ENCODE assay signal across 11 mouse cellular contexts in genomic region chr13:55756789-55757188, GRCm38 (mm10). TPM values are rescaled to one million over a fixed set of nuclear protein-coding genes. Genes with fewer than 3 reads are reported as not detected.
DNase-seq lines count a peak whose midpoint lies in the region; ATAC-seq and TF ChIP-seq lines count a peak whose summit lies in the region.
"Had no signal": no experiment of that assay in that cellular context is flagged by ENCODE, and none has a peak within 500 bp of the region (broad histone marks: within the 10 kb centered on the region; RNA-seq: fewer than 3 reads in every experiment).

No protein-coding gene starts in this region.

- DNase-seq in heart, adult 8-10 months (ENCODE audit: low spot score) = no peak
- no peak for DNase-seq in midbrain, embryonic 10.5 days (ENCODE audit: low spot score)
- no peak for DNase-seq in midbrain, postnatal 0 days (ENCODE audit: low spot score)
- peak; percentile 23 for DNase-seq in kidney, postnatal 14 days
- DNase-seq in left cerebral cortex, postnatal 14 days (ENCODE audit: low spot score in 2 of 2) = no peak
- no peak for DNase-seq in cerebellum, postnatal 25 days
- DNase-seq: thymus, postnatal 36 days had no signal

- peak overlapping the region; percentile 50 for H3K9ac ChIP-seq in heart, embryonic 11.5 days (ENCODE audit: low read depth, low read length)
- no peak overlapping the region for H3K9ac ChIP-seq in midbrain, postnatal 0 days (replicated peaks; ENCODE audit: low read length, poor library complexity, severe bottlenecking)
- H3K9ac ChIP-seq in stomach, embryonic 15.5 days = no peak overlapping the region

- intact Hi-C loops in left cerebral cortex, postnatal 14 days (cut with DNase I) = no loop called here

- H3K27me3 ChIP-seq in heart, embryonic 11.5 days (ENCODE audit: control insufficient read depth, insufficient read depth, low read length) = no peaks in the 10 kb centered on the region
- no peaks in the 10 kb centered on the region for H3K27me3 ChIP-seq in midbrain, embryonic 10.5 days (ENCODE audit: low read depth, poor library complexity, severe bottlenecking)
- no peaks in the 10 kb centered on the region for H3K27me3 ChIP-seq in midbrain, postnatal 0 days (ENCODE audit: insufficient read depth, low read length)
- no peaks in the 10 kb centered on the region for H3K27me3 ChIP-seq in stomach, embryonic 15.5 days (replicated peaks)

- H3K4me1 ChIP-seq in heart, embryonic 11.5 days (ENCODE audit: control insufficient read depth, insufficient read depth, low read length) = peaks cover 5% of the 10 kb centered on the region
- peaks cover 25% of the 10 kb centered on the region for H3K4me1 ChIP-seq in midbrain, embryonic 10.5 days
- H3K4me1 ChIP-seq in midbrain, postnatal 0 days (ENCODE audit: insufficient read depth, low read length) = no peaks in the 10 kb centered on the region
- H3K4me1 ChIP-seq in stomach, embryonic 15.5 days = peaks cover 18% of the 10 kb centered on the region

- no peak overlapping the region for H3K4me3 ChIP-seq in heart, embryonic 11.5 days (ENCODE audit: low read depth, low read length)
- H3K4me3 ChIP-seq in midbrain, embryonic 10.5 days = no peak overlapping the region
- no peak overlapping the region for H3K4me3 ChIP-seq in midbrain, postnatal 0 days (ENCODE audit: low read depth, low read length)
- H3K4me3 ChIP-seq in stomach, embryonic 15.5 days (replicated peaks) = no peak overlapping the region

- ATAC-seq in heart, embryonic 11.5 days (replicated peaks; ENCODE audit: insufficient number of reproducible peaks, low FRiP score, low TSS enrichment) = peak; percentile 57; the same call in 1 of the 2 replicates
- ATAC-seq in midbrain, postnatal 0 days (ENCODE audit: low FRiP score) = no peak
- peak; percentile 31; the same call in 1 of the 2 replicates for ATAC-seq in stomach, embryonic 15.5 days (ENCODE audit: insufficient read depth, low FRiP score, low read depth)

- no peaks in the 10 kb centered on the region for H3K9me3 ChIP-seq in heart, embryonic 11.5 days (replicated peaks; ENCODE audit: control insufficient read depth, low read length)
- H3K9me3 ChIP-seq in midbrain, embryonic 10.5 days (replicated peaks) = no peaks in the 10 kb centered on the region
- H3K9me3 ChIP-seq in midbrain, postnatal 0 days (ENCODE audit: low read length) = no peaks in the 10 kb centered on the region
- no peaks in the 10 kb centered on the region for H3K9me3 ChIP-seq in stomach, embryonic 15.5 days

- WGBS in heart, embryonic 11.5 days (ENCODE audit: insufficient replicate concordance) = 41% methylated on average over 8 of the region's 8 CpGs
- 40% methylated on average over 8 of the region's 8 CpGs for WGBS in midbrain, embryonic 10.5 days
- 47% methylated on average over 8 of the region's 8 CpGs for WGBS in midbrain, postnatal 0 days
- 32% methylated on average over 8 of the region's 8 CpGs for WGBS in stomach, embryonic 15.5 days

- no peak for TF ChIP-seq CTCF in midbrain, postnatal 0 days (IDR thresholded peaks at IDR 0.05)

- H3K36me3 ChIP-seq in heart, embryonic 11.5 days (ENCODE audit: control insufficient read depth, insufficient read depth, low read length) = no peaks in the 10 kb centered on the region
- H3K36me3 ChIP-seq in midbrain, embryonic 10.5 days = no peaks in the 10 kb centered on the region
- no peaks in the 10 kb centered on the region for H3K36me3 ChIP-seq in midbrain, postnatal 0 days (ENCODE audit: insufficient read depth, low read length)
- H3K36me3 ChIP-seq in stomach, embryonic 15.5 days = no peaks in the 10 kb centered on the region

- no peak overlapping the region for H3K27ac ChIP-seq in heart, embryonic 11.5 days (ENCODE audit: low read depth, low read length)
- peak overlapping the region; percentile 67 for H3K27ac ChIP-seq in midbrain, embryonic 10.5 days (replicated peaks)
- H3K27ac ChIP-seq in midbrain, postnatal 0 days (ENCODE audit: low read depth, low read length) = no peak overlapping the region
- peak overlapping the region; percentile 23 for H3K27ac ChIP-seq in stomach, embryonic 15.5 days

- peak overlapping the region; percentile 46 for H3K4me2 ChIP-seq in heart, embryonic 11.5 days
- H3K4me2 ChIP-seq in midbrain, postnatal 0 days (ENCODE audit: low read depth, low read length, poor library complexity, severe bottlenecking) = no peak overlapping the region
- peak overlapping the region; percentile 32 for H3K4me2 ChIP-seq in stomach, embryonic 15.5 days

RNA-seq across cellular contexts. Expression of gene Catsper3, which starts 27.6 kb away (rescaled TPM):
- 0.11 and 0.23 TPM in 2 replicates for polyA plus RNA-seq in heart, embryonic 11.5 days (2014; fragmentation: Nextera tagmentation; extraction: Ambion mirVana)
- under 1 TPM; 0.25 to 0.40 (median 0.32) TPM for total RNA-seq in heart, adult 8-10 months (2022)
- polyA plus RNA-seq in midbrain, embryonic 10.5 days (2016; fragmentation: Nextera tagmentation; extraction: Ambion mirVana) = not detected in 2 replicates
- total RNA-seq in midbrain, postnatal 0 days (2014; rRNA removed) = not detected in 2 replicates
- 0.29 and 0.30 TPM in 2 replicates for polyA plus RNA-seq in midbrain, postnatal 0 days (2015; fragmentation: Nextera tagmentation; extraction: Ambion mirVana)
- polyA plus RNA-seq in stomach, embryonic 15.5 days (2015; fragmentation: Nextera tagmentation; extraction: Ambion mirVana) = 0.10 TPM in 1 of 2 replicates, not detected in the other
- total RNA-seq in left cerebral cortex, postnatal 14 days (2021) = under 1 TPM; 0.26 to 0.42 TPM
- total RNA-seq: common myeloid progenitor, adult 5-6 weeks had no signal
- polyA plus RNA-seq: liver, embryonic 16.5 days had no signal

RNA-seq across cellular contexts. Expression of gene Pcbd2, which starts 29.6 kb away (rescaled TPM):
- 59.1 and 64.6 TPM in 2 replicates for polyA plus RNA-seq in heart, embryonic 11.5 days (2014; fragmentation: Nextera tagmentation; extraction: Ambion mirVana)
- 10 to 100 TPM; 48.8 to 59.2 (median 53.4) TPM for total RNA-seq in heart, adult 8-10 months (2022)
- polyA plus RNA-seq in midbrain, embryonic 10.5 days (2016; fragmentation: Nextera tagmentation; extraction: Ambion mirVana) = 33.8 and 34.8 TPM in 2 replicates
- 7.2 and 8.6 TPM in 2 replicates for total RNA-seq in midbrain, postnatal 0 days (2014; rRNA removed)
- polyA plus RNA-seq in midbrain, postnatal 0 days (2015; fragmentation: Nextera tagmentation; extraction: Ambion mirVana) = 28.2 and 30.6 TPM in 2 replicates
- 73.4 and 80.9 TPM in 2 replicates for polyA plus RNA-seq in stomach, embryonic 15.5 days (2015; fragmentation: Nextera tagmentation; extraction: Ambion mirVana)
- total RNA-seq in left cerebral cortex, postnatal 14 days (2021) = 10 to 100 TPM; 22.9 to 23.4 TPM

RNA-seq across cellular contexts. Expression of gene Txndc15, which starts 42.3 kb away (rescaled TPM):
- 61.1 and 69.5 TPM in 2 replicates for polyA plus RNA-seq in heart, embryonic 11.5 days (2014; fragmentation: Nextera tagmentation; extraction: Ambion mirVana)
- 10 to 100 TPM; 43.3 to 50.2 (median 45.4) TPM for total RNA-seq in heart, adult 8-10 months (2022)
- polyA plus RNA-seq in midbrain, embryonic 10.5 days (2016; fragmentation: Nextera tagmentation; extraction: Ambion mirVana) = 77.6 and 84.3 TPM in 2 replicates
- total RNA-seq in midbrain, postnatal 0 days (2014; rRNA removed) = 93.4 and 108 TPM in 2 replicates
- polyA plus RNA-seq in midbrain, postnatal 0 days (2015; fragmentation: Nextera tagmentation; extraction: Ambion mirVana) = 137 and 142 TPM in 2 replicates
- polyA plus RNA-seq in stomach, embryonic 15.5 days (2015; fragmentation: Nextera tagmentation; extraction: Ambion mirVana) = 77.0 and 77.6 TPM in 2 replicates
- total RNA-seq in left cerebral cortex, postnatal 14 days (2021) = 10 to 100 TPM; 68.4 to 69.2 TPM

Comparison
In these comparisons a context has a peak if more than half of its experiments do, and no peak if none do; other contexts are left out.
1. H3K27ac ChIP-seq: peak in midbrain, embryonic 10.5 days (single experiment) and stomach, embryonic 15.5 days (single experiment); none in heart, embryonic 11.5 days (single experiment) and midbrain, postnatal 0 days (single experiment).